Mouse (Mus musculus) right cerebral cortex, adult 18-20 months (tissue): ENCODE measurements at regions not wholly inside any gene's neighbourhood (a gene's known extent, or its start where the extent isn't known, plus 50 kb on each side); places are given as distances from the start of the nearest gene placed in this dataset.
"Not testable (repeated sequence)": the region's sequence is repeated elsewhere in the genome, so short reads cannot be mapped to it uniquely, and the experiment has no call there.

ENCODE experiments used
- DNase-seq: peaks from one replicate; pipeline ENCODE4 v3.0.0; 2022; ENCODE audit warnings: mixed read lengths

DNA sequence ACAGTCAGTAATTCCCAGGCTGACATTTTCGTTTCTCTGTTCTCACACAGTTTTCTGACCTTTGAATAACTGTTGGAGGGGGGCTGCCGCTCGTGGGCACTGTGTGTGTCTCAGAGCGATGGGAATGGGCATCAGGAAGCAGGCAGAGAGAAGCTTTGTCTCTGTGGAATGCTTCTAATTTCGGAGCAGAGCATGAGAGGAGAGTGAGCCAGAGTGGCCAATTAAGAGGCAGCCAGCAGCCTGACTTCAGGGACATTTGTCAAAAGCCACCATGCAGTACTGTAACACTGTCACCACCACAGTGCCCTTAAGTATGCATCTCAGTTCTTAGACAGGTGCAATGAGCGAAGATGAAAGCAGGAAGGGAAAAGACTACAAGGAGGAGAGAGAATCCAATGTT is 592.1 kb downstream of the Dcdc2c start:
- no peak for DNase-seq

GRCm38 (mm10) chr12:27947646-27948045 is 604.6 kb downstream of the Dcdc2c start:
- DNase-seq, result no peak

DNA sequence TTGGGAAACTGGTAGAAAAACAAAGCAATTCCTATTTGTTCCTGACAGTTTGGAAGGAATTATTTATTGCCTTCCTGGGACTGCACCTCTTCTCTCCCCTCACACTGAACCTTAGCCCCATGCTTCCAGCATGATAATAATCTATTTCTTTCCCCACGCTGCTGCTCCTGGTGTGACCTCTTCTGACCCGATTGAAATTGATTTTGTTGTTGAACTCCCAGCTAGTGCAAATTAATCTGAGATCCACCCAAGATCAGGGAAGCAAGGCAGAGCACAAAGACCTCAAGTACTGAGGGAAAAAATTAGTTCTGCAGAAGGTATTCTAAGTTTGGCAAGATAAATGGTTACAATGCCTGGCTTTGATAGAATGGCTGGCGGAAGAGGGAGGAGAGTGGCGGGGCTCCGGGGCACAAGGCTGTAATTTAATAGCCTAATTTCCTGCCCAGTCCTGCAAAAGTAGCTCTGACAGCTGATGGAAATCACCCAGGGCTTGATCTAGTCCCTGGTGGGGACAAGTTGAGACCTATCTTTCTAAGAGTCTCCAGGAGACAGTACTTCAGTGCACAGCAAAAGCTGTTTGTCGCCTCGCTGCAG is 604.6 kb upstream of the Sox11 start:
- DNase-seq, result no peak

DNA sequence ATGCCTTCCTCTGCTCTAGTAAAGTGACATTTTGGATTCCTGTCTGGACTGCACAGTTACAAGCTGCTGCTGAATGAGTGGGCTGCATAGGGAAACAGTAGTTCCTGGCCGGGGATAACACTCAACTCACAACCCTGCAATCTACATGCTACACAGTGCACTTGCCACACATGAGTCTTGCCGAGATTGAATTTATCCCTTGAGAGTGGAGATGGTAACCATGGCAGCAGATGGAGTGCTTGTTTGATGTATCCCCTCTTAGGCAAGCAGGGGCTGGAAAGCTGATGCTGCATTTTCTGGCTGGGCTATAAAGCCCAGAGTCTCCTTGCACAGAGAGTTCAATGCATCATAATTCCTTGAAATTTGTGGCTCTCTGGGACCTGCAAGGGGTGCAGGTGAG is 603.0 kb upstream of the Sox11 start:
- no peak for DNase-seq

- no peak for DNase-seq
These were observed 598.7 kb upstream of the Sox11 start for GRCm38 (mm10) chr12:27941053-27941452.

DNA sequence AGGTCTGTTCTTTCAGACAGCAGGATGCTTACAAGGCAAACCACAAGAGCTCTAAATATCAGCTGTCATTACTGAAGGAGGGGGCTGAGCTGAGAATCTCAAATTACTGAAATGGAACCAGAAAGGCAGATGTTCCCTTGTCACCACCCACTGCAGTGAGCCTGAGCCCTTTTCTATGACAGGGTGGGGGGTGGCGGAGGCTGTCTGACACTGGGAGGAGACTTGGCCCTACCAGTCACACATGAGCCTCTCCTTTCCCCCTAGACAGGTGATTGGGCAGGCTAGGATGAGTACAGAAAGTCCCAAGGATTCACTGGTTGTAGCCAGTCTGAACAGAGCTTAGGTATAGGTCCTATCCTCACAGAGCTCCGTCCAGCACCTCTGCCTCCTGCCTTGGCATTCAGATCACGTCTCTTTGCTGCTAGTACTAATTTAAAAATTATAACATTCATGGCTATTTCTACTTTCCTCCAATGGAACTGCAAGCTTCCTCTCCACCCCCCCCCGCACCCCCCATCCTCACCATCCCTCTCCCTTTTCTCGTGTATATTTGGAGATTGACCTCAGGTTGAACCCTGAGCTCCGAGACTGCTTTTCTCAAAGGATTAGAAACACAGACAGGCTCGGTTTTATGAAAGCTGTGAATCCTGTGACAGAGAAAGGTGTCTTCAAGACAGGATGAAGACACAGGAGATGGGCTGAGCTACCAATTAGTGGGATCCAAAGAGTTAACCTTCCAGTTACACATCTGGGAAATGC is 590.2 kb upstream of the Sox11 start:
- DNase-seq, result peak; percentile 71

DNA sequence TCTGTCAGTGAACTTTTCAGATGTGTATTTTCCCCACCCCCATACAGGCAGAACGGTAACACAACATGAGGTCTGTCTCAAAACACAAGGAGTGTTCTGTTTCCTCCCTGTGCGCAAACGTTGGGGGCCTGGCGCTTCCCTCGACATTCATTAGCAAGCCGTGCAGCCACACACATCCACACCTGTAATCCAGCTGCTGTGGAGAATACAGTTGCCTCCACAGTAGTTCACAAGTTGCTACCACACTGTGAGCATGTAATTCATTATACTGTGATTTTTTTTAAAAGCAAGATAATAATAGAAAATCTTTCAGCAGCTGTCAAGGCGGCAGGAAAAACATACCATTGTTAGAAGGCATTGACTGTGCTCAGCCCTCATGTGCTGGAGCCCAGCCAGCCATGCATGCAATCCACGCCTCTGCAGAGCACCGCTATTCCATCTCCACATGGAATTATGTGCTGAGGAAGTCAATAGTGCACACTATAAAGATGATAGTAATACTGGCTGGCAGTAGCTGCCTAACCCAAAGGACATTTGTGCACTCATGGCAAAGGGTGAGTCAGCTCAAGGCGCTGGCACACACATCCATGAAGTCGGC is 586.1 kb upstream of the Sox11 start:
- DNase-seq, result peak; percentile 20

DNA sequence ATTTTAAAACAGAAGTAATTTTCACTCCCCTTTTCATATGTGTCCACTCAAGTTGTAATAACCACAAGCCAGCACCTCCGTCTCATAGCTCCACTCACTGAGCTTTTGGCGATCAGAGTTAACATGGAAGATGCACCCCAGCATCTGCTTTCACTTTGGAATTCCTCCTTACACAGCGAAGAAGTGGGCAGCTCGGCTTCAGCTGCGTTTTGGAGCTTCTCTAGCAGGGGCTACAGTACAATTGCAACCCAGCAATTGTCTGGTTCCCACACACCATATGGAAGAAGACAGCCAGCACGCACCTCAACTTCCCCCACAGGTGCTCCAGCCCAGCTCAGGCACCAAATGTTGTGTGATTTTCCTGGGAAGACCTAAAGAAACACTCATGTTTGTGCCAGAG is 584.4 kb upstream of the Sox11 start:
- peak; percentile 20 for DNase-seq

DNA sequence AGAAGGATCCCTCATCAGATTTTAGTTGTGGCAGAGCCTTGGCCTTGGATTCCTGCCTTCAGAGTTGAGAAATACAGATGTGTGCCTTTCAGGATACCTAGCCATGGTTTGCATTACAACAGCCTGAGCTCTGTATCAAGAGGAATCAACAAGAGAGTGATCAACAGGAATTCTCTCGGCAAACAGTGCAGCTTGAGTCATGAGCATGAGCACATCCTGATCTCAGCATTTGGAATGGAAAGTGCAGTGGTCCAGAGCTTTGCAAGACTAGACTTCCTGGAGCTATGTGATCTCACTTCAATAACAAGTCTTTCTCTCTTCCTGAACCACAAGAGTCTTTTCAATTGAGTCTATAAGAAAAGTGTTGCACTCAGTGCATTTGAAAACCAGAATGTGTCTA is 578.2 kb upstream of the Sox11 start:
- no peak for DNase-seq

GRCm38 (mm10) chr12:27916401-27916920 is 574.1 kb upstream of the Sox11 start:
- DNase-seq, result no peak

GRCm38 (mm10) chr12:27909417-27910100 is 567.2 kb upstream of the Sox11 start:
- DNase-seq, result no peak

- DNase-seq, result not testable (repeated sequence)
These were observed 554.3 kb upstream of the Sox11 start for GRCm38 (mm10) chr12:27896682-27897081.

- no peak for DNase-seq
These were observed 539.3 kb upstream of the Sox11 start for GRCm38 (mm10) chr12:27881720-27882119.

DNA sequence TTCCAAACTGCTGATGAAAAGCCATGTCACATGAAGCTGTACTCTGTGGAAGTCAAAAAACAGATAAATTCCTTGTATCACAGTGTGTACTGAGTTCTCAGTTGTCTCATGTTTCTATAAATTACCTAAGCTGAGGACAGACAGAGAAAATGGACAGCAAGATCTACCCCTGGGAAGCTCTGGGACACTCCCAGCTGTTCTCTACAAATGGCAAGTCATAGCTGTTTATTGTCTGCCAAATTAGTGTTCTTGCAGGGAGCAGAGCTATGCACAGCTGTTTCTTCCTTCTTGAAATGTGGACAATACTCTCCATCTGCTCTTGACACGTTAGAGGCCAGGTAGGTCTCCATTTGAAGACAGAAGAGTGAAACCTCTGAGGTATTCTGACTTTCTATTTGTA is 524.0 kb upstream of the Sox11 start:
- no peak for DNase-seq

DNA sequence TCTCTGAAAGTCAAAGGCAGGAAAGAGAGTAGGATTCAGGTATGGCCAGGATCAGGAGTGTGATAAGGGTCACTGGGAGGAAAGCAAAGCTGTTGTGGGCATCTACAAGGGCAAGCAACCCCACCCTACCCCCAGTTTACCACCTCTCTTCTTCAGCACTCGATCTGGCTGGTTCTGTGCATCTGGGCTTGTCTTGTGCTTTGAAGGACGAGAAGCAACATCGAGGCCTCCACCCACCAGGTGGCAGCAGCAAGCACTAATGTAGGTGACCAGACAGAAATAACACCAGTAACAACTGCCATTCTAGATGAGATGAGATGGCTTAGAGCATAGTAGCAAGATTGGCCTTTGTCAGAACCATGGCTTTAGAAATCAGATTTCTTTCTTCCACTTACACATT is 507.2 kb upstream of the Sox11 start:
- DNase-seq, result no peak

- DNase-seq, result no peak
These were observed 506.7 kb upstream of the Sox11 start for GRCm38 (mm10) chr12:27849099-27849498.

DNA sequence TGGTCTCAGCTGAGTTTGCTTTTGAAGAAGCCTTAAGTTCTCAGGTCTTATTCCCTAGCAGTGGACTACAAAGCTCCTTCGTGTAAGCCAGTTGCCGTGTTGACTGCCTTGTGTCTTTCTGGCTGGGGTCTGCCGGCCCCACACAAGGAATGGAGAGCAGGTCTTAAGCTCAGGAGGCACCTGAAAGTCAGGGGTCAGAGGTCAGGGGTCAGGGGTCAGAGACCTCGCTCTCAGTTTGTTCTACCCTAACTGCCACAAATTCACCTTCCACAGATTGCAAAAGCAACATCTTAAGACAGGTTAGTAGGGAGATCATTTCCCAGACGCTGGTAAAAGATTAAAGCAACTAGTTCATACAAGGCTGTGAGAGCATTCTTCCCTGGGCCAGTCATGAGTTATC is 505.8 kb upstream of the Sox11 start:
- no peak for DNase-seq

GRCm38 (mm10) chr12:27847397-27847796 is 505.0 kb upstream of the Sox11 start:
- no peak for DNase-seq

DNA sequence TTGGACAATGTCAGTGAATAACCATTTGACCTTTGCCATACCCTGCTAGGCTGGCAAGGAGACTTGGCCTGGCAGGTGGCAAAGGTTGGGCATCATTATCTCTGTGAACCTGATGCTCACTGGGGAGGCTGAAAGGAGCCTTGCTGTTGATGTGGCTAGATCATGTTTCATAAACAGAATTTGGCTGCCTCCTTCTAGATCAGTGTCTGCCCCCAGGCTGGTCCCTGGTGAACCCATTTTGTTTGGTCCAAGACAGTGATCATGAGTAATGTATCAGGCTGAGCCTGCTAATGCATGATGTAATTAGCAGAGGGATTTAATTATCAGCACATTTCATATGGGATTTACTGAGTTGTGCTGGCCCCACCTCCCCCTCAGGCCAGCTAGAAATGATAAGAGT is 502.6 kb upstream of the Sox11 start:
- DNase-seq, result no peak

GRCm38 (mm10) chr12:27838955-27839354 is 496.6 kb upstream of the Sox11 start:
- DNase-seq, result no peak

DNA sequence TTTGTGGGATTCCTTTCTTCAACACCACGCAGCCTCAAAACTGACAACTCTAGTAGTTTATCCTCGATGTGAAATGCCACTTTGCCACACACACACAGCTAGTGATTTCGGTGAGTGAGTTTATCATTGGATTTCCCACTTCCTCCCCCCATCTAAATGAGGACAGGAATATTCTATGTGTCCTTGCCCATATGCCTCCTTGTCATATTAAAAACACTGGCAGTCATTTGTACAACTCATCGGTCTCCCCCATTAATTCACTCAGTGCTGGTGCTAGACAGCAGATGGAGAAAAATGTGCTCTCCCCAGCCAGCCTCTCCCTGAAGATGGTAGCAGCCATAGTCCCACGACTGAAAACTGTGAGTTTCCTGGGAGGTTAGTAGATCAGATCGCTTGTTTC is 496.0 kb upstream of the Sox11 start:
- no peak for DNase-seq

- DNase-seq, result no peak
These were observed 483.8 kb upstream of the Sox11 start for GRCm38 (mm10) chr12:27826208-27826607.

GRCm38 (mm10) chr12:27823392-27823791 is 481.0 kb upstream of the Sox11 start:
- DNase-seq, result no peak

DNA sequence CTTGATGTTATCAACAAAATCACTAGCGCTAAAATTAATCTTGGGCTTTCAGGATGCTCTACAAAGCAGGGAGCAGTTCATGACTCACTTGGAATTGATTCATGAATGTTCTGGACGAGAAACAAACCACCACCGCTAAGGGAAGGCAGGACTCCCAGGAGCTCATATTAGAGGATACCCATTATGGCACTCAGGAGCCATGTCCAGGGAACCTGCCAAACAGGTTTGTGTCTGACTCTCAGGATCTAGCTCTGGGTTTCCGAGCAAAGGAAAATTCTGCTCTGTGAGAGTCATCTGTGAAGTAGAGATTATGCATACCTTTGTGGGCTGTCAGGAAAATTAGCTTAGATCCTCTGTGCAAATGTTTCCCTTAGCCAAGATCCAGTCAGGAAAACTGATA is 454.3 kb upstream of the Sox11 start:
- no peak for DNase-seq
